In genomic region chr17:85895978-85896377, GRCm38 (mm10) we compare ENCODE assay signal across 28 mouse cellular contexts.
DNase-seq lines count a peak whose midpoint lies in the region; ATAC-seq and TF ChIP-seq lines count a peak whose summit lies in the region.
"Had no signal": no experiment of that assay in that cellular context is flagged by ENCODE, and none has a peak within 500 bp of the region (broad histone marks: within the 10 kb centered on the region; RNA-seq: fewer than 3 reads in every experiment).

No protein-coding gene starts in this region.

- H3K27me3 ChIP-seq in forebrain, embryonic 15.5 days = no peaks in the 10 kb centered on the region
- H3K27me3 ChIP-seq in forebrain, embryonic 10.5 days (ENCODE audit: poor library complexity, severe bottlenecking) = no peaks in the 10 kb centered on the region
- H3K27me3 ChIP-seq in midbrain, embryonic 10.5 days (ENCODE audit: low read depth, poor library complexity, severe bottlenecking) = no peaks in the 10 kb centered on the region
- H3K27me3 ChIP-seq in midbrain, embryonic 15.5 days (replicated peaks) = no peaks in the 10 kb centered on the region
- no peaks in the 10 kb centered on the region for H3K27me3 ChIP-seq in forebrain, postnatal 0 days (ENCODE audit: insufficient read depth, low read length)
- H3K27me3 ChIP-seq: kidney, embryonic 15.5 days; lung, embryonic 15.5 days; stomach, embryonic 15.5 days had no signal

- WGBS in forebrain, embryonic 15.5 days = 55% methylated on average over 5 of the region's 5 CpGs
- WGBS in forebrain, embryonic 10.5 days = 74% methylated on average over 5 of the region's 5 CpGs
- WGBS in midbrain, embryonic 10.5 days = 75% methylated on average over 5 of the region's 5 CpGs
- WGBS in midbrain, embryonic 15.5 days = 50% methylated on average over 5 of the region's 5 CpGs
- 53% methylated on average over 5 of the region's 5 CpGs for WGBS in forebrain, postnatal 0 days

- H3K4me1 ChIP-seq in forebrain, embryonic 15.5 days = no peaks in the 10 kb centered on the region
- H3K4me1 ChIP-seq in forebrain, embryonic 10.5 days = peaks cover 43% of the 10 kb centered on the region
- H3K4me1 ChIP-seq in midbrain, embryonic 10.5 days = peaks cover 14% of the 10 kb centered on the region
- H3K4me1 ChIP-seq in midbrain, embryonic 15.5 days = no peaks in the 10 kb centered on the region
- no peaks in the 10 kb centered on the region for H3K4me1 ChIP-seq in forebrain, postnatal 0 days (ENCODE audit: insufficient read depth)
- H3K4me1 ChIP-seq: kidney, embryonic 15.5 days; lung, embryonic 15.5 days; midbrain, embryonic 12.5 days; stomach, embryonic 15.5 days had no signal

- ATAC-seq in forebrain, embryonic 15.5 days (replicated peaks) = peak; percentile 43; the same call in 1 of the 2 replicates
- ATAC-seq in midbrain, embryonic 15.5 days (replicated peaks) = no peak
- ATAC-seq in forebrain, postnatal 0 days = peak; percentile 29; the same call in 1 of the 2 replicates

- no peak for DNase-seq in forebrain, embryonic 10.5 days (ENCODE audit: extremely low spot score, low spot score)
- no peak for DNase-seq in midbrain, embryonic 10.5 days (ENCODE audit: low spot score)
- peak; percentile 25 for DNase-seq in MN1 (ENCODE audit: low spot score)
- DNase-seq in forebrain, postnatal 0 days = no peak
- no peak for DNase-seq in gastrocnemius, postnatal 4 days (ENCODE audit: low spot score in 2 of 2)
- no peak for DNase-seq in cerebellum, postnatal 10 days
- DNase-seq: adrenal gland, postnatal 25 days; cerebellum, adult 18-20 months; cerebellum, postnatal 14 days; gastrocnemius, adult 2 months; gastrocnemius, postnatal 36 days; heart, adult 2 months; heart, postnatal 4 days; kidney, adult 18-20 months; kidney, postnatal 25 days; right cerebral cortex, postnatal 25 days; thymus, postnatal 14 days had no signal

- H3K27ac ChIP-seq in forebrain, embryonic 15.5 days (replicated peaks) = 0 out of 2 replicates have a peak overlapping the region, but pooled peaks have one; percentile 25
- H3K27ac ChIP-seq in forebrain, embryonic 10.5 days = no peak overlapping the region
- H3K27ac ChIP-seq in midbrain, embryonic 10.5 days (replicated peaks) = 0 out of 2 replicates have a peak overlapping the region, but pooled peaks have one; percentile 18
- no peak overlapping the region for H3K27ac ChIP-seq in midbrain, embryonic 15.5 days
- no peak overlapping the region for H3K27ac ChIP-seq in forebrain, postnatal 0 days (ENCODE audit: low read depth, low read length)
- H3K27ac ChIP-seq: embryonic facial prominence, embryonic 15.5 days; gastrocnemius, adult 2 months; heart, adult 2 months; kidney, embryonic 15.5 days; limb, embryonic 13.5 days; lung, embryonic 15.5 days; midbrain, embryonic 12.5 days; stomach, embryonic 15.5 days had no signal

- TF ChIP-seq CTCF in forebrain, postnatal 0 days (IDR thresholded peaks at IDR 0.05; ENCODE audit: low read depth) = no peak

- no peaks in the 10 kb centered on the region for H3K36me3 ChIP-seq in forebrain, embryonic 15.5 days
- H3K36me3 ChIP-seq in forebrain, embryonic 10.5 days (replicated peaks) = no peaks in the 10 kb centered on the region
- no peaks in the 10 kb centered on the region for H3K36me3 ChIP-seq in midbrain, embryonic 10.5 days
- no peaks in the 10 kb centered on the region for H3K36me3 ChIP-seq in midbrain, embryonic 15.5 days (replicated peaks)
- no peaks in the 10 kb centered on the region for H3K36me3 ChIP-seq in forebrain, postnatal 0 days (ENCODE audit: insufficient read depth)
- H3K36me3 ChIP-seq: embryonic facial prominence, embryonic 15.5 days; heart, embryonic 12.5 days; kidney, embryonic 15.5 days; limb, embryonic 13.5 days; lung, embryonic 15.5 days; midbrain, embryonic 12.5 days; stomach, embryonic 15.5 days had no signal

- no peak overlapping the region for H3K9ac ChIP-seq in forebrain, embryonic 15.5 days (replicated peaks)
- H3K9ac ChIP-seq in midbrain, embryonic 15.5 days = no peak overlapping the region
- no peak overlapping the region for H3K9ac ChIP-seq in forebrain, postnatal 0 days
- H3K9ac ChIP-seq: embryonic facial prominence, embryonic 15.5 days; heart, embryonic 12.5 days; kidney, embryonic 15.5 days; limb, embryonic 13.5 days; lung, embryonic 15.5 days; midbrain, embryonic 12.5 days; stomach, embryonic 15.5 days had no signal

- H3K9me3 ChIP-seq in forebrain, embryonic 15.5 days = no peaks in the 10 kb centered on the region
- H3K9me3 ChIP-seq in forebrain, embryonic 10.5 days = no peaks in the 10 kb centered on the region
- no peaks in the 10 kb centered on the region for H3K9me3 ChIP-seq in midbrain, embryonic 10.5 days (replicated peaks)
- no peaks in the 10 kb centered on the region for H3K9me3 ChIP-seq in midbrain, embryonic 15.5 days
- H3K9me3 ChIP-seq in forebrain, postnatal 0 days (ENCODE audit: low read length) = no peaks in the 10 kb centered on the region
- H3K9me3 ChIP-seq: embryonic facial prominence, embryonic 15.5 days; heart, embryonic 12.5 days; kidney, embryonic 15.5 days; limb, embryonic 13.5 days; lung, embryonic 15.5 days; midbrain, embryonic 12.5 days; stomach, embryonic 15.5 days had no signal

- H3K4me3 ChIP-seq in forebrain, embryonic 15.5 days = no peak overlapping the region
- H3K4me3 ChIP-seq in forebrain, embryonic 10.5 days = no peak overlapping the region
- H3K4me3 ChIP-seq in midbrain, embryonic 10.5 days = no peak overlapping the region
- no peak overlapping the region for H3K4me3 ChIP-seq in midbrain, embryonic 15.5 days
- H3K4me3 ChIP-seq in forebrain, postnatal 0 days (ENCODE audit: low read depth, low read length) = no peak overlapping the region
- H3K4me3 ChIP-seq: embryonic facial prominence, embryonic 15.5 days; gastrocnemius, adult 2 months; heart, adult 2 months; heart, embryonic 12.5 days; kidney, embryonic 15.5 days; limb, embryonic 13.5 days; lung, embryonic 15.5 days; midbrain, embryonic 12.5 days; myocyte; stomach, embryonic 15.5 days had no signal

- no peak overlapping the region for H3K4me2 ChIP-seq in forebrain, embryonic 15.5 days (replicated peaks)
- H3K4me2 ChIP-seq in midbrain, embryonic 15.5 days = no peak overlapping the region
- H3K4me2 ChIP-seq in forebrain, postnatal 0 days (ENCODE audit: low read depth) = no peak overlapping the region
- H3K4me2 ChIP-seq: embryonic facial prominence, embryonic 15.5 days; heart, embryonic 12.5 days; kidney, embryonic 15.5 days; limb, embryonic 13.5 days; liver, embryonic 11.5 days; lung, embryonic 15.5 days; midbrain, embryonic 12.5 days; stomach, embryonic 15.5 days had no signal

Comparison
In these comparisons a context has a peak if more than half of its experiments do, and no peak if none do; other contexts are left out.
1. H3K27ac ChIP-seq: peak in forebrain, embryonic 15.5 days (single experiment) and midbrain, embryonic 10.5 days (single experiment); none in forebrain, embryonic 10.5 days (single experiment), midbrain, embryonic 15.5 days (single experiment) and forebrain, postnatal 0 days (single experiment).